Mouse (Mus musculus): Measurements from ENCODE around the gene Agbl1. TPM values are rescaled to one million over a fixed set of nuclear protein-coding genes. Genes with fewer than 3 reads are reported as not detected.

Gene Agbl1
- polyA plus RNA-seq, 1 experiment from 2014 or later = 0.08 TPM

DNA sequence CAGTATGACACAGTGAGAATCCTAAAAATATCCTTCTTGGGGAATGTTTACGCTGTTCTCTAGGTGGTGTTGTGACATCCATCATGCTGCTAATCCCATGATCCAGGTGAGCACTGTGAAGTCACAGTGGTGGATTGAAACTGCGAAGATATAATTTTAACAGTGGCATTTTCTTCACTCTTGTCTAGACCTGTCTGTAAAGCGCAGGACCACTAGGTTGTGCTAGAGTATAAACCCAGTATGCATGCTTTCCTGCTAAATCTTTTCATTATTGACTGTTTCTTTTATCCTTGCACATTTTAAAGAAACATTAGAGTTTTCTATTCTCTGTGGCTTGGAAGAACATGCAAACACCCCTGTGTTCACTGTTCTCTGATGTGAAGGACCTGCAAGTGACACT, 57.8 kb downstream of the Agbl1 start:
- Histone ChIP-seq H3K9me3 (replicated peaks) (no peaks in the 10 kb centered on the region), H3K9ac (no peak overlapping the region), H3K27me3 (no peaks in the 10 kb centered on the region), H3K4me3 (no peak overlapping the region), H3K4me2 (replicated peaks) (no peak overlapping the region), H3K36me3 (no peaks in the 10 kb centered on the region), H3K27ac (no peak overlapping the region), H3K4me1 (no peaks in the 10 kb centered on the region)
- WGBS = 90% methylated on average over 3 of the region's 3 CpGs
- no peak for ATAC-seq (ENCODE audit: low FRiP score)

DNA sequence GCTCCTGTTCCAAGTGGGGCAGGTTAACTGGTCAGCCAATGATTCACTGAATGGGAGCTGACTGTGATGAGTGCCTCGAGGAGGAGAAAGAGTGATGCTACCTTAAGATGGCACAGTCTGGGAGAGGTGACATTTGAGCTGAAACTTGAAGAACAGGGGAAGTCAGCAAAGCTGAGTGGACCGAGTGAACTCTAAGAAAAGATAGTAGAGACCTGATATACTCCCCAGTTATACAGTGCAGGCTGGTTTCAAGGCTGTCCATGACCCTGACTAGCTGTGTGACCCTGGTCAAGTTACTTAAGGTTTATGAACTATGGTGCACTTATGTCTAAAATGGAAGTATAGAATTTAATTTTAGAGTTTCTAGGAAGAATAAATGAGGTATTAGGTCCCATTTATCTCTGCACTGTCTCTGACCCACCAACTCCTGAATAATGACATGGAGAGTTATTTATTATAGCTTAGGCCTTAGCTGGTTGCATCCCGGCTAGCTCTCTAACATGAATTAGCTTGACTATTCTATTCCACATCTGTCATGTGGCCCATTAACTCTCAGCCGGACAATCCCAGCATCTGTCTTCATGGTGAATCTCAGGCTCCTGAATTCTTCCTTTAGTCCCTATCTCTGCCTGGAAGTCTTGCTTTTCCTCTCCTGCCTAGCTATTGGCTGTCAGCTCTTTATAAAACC, 92.3 kb downstream of the Agbl1 start:
- H3K4me2 ChIP-seq (replicated peaks) = no peak overlapping the region
- no peak overlapping the region for H3K4me3 ChIP-seq
- no peak overlapping the region for H3K27ac ChIP-seq
- H3K36me3 ChIP-seq = no peaks in the 10 kb centered on the region
- H3K9ac ChIP-seq = no peak overlapping the region
- ATAC-seq (ENCODE audit: low FRiP score) = no peak
- no peaks in the 10 kb centered on the region for H3K4me1 ChIP-seq
- WGBS = 82% methylated on average over 4 of the region's 4 CpGs
- no peaks in the 10 kb centered on the region for H3K9me3 ChIP-seq (replicated peaks)
- H3K27me3 ChIP-seq = no peaks in the 10 kb centered on the region

DNA sequence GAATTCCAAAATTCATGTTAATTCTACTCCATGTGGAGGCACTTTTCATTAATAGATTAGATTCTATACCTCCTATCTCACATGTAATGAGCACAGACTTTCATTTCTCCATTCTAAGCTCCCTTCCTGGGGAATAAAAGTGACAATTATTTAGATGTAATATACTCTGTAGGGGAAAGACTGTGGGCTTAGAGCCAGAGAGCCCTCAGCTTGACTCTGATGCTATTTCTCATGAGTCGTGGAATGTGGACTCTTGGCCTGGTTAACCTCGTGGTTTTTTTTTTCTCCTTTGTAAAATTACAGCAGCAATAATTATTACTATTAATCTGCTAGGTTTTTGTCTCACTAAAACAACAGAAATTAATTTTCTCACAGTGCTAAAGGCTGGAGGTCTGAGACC, 96.4 kb downstream of the Agbl1 start:
- Histone ChIP-seq H3K36me3 (no peaks in the 10 kb centered on the region), H3K4me1 (no peaks in the 10 kb centered on the region), H3K4me2 (replicated peaks) (no peak overlapping the region), H3K9ac (no peak overlapping the region), H3K9me3 (replicated peaks) (no peaks in the 10 kb centered on the region), H3K4me3 (no peak overlapping the region), H3K27me3 (no peaks in the 10 kb centered on the region), H3K27ac (no peak overlapping the region)
- no peak for ATAC-seq (ENCODE audit: low FRiP score)
- 70% methylated on average over 2 of the region's 2 CpGs for WGBS

DNA sequence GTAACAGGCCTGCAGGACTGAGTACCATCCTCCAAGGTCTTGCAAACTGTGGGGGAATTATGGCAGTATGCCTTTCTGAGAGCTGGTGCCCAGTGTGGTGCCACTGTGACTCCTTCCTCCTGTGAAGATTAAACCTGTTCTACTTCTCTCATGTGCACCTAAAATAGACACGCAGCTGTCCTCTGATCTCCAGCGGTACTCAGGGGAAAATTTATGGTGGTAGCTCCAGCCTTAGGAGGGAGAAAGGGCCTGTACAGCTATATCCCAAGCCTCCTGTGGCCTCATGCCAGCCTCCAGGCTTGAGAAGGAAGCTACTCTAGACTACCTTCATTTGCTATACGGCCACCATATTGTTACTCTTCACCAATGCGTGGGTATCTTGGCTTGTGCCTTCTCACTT, 109.6 kb downstream of the Agbl1 start:
- H3K27ac ChIP-seq = no peak overlapping the region
- no peaks in the 10 kb centered on the region for H3K9me3 ChIP-seq (replicated peaks)
- 96% methylated on average over 4 of the region's 4 CpGs for WGBS
- no peak overlapping the region for H3K4me2 ChIP-seq (replicated peaks)
- no peaks in the 10 kb centered on the region for H3K4me1 ChIP-seq
- H3K36me3 ChIP-seq = no peaks in the 10 kb centered on the region
- H3K9ac ChIP-seq = no peak overlapping the region
- H3K4me3 ChIP-seq = no peak overlapping the region
- ATAC-seq (ENCODE audit: low FRiP score) = no peak
- no peaks in the 10 kb centered on the region for H3K27me3 ChIP-seq

DNA sequence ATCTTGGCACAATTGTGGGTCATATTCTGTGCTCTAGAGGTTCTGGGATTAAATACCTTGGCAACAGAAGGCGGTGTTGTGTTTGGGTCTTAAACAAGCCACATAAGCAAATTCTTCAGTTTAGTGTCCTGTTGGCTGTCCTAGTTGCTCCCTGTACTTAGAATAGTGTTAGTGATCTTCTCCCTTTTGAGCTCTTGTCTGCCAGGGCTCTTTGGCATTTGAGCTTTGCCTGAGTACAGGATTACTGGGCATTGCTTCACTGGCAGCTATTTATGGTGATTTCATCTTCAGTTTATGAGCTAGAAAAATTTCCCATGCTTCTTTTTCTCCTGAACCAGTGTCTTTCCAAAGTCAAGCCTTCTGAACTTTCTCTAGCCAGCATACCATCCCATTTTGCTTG, 111.9 kb downstream of the Agbl1 start:
- Histone ChIP-seq H3K4me2 (replicated peaks) (no peak overlapping the region), H3K4me1 (no peaks in the 10 kb centered on the region), H3K36me3 (no peaks in the 10 kb centered on the region), H3K4me3 (no peak overlapping the region), H3K9me3 (replicated peaks) (no peaks in the 10 kb centered on the region), H3K9ac (no peak overlapping the region), H3K27ac (no peak overlapping the region), H3K27me3 (no peaks in the 10 kb centered on the region)
- ATAC-seq (ENCODE audit: low FRiP score) = no peak
- WGBS = 98% methylated on average over 1 of the region's 1 CpGs

DNA sequence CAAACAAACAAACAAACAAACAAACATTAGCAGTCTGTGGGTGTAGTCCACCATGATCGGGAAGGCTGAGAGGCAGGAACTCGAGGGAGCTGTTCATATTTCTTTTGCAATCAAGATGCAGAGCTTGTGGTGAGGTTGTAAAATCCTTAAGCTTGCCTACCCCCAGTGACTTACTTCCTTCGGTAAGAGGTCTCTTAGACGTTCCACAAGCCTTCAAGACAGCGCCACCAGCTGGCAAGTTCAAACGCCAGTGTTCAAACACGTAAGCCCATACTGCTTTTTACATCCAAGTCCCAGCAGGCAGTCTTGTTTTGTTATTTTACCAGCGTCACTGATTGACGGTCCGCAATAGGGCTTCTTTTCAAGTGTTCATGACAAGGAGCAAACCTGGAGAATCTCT, 123.8 kb downstream of the Agbl1 start:
- Histone ChIP-seq H3K27ac (no peak overlapping the region), H3K4me3 (no peak overlapping the region), H3K9me3 (replicated peaks) (no peaks in the 10 kb centered on the region), H3K9ac (no peak overlapping the region), H3K4me1 (no peaks in the 10 kb centered on the region), H3K27me3 (no peaks in the 10 kb centered on the region), H3K4me2 (replicated peaks) (no peak overlapping the region), H3K36me3 (no peaks in the 10 kb centered on the region)
- WGBS = 46% methylated on average over 10 of the region's 10 CpGs
- ATAC-seq (ENCODE audit: low FRiP score) = no peak

DNA sequence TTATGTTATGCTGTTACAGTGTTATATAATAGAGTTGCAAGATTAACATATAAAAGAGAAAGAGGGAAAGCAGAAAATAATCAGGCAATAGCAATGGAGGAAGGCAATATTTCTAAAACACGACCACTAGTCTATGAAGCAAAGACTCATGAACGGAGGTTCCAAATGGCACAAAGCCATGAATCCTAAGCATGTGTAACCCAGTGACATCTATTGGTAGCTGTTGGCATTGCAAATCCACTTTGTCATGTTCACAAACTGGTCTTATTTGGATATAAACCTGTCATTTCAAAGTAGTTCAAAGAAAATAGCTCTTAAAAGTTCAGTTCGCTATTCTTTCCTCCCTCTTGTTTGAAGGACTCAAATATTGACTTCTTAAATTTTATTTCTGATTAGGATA, 124.8 kb downstream of the Agbl1 start:
- WGBS = 39% methylated on average over 3 of the region's 3 CpGs
- no peak for ATAC-seq (ENCODE audit: low FRiP score)

DNA sequence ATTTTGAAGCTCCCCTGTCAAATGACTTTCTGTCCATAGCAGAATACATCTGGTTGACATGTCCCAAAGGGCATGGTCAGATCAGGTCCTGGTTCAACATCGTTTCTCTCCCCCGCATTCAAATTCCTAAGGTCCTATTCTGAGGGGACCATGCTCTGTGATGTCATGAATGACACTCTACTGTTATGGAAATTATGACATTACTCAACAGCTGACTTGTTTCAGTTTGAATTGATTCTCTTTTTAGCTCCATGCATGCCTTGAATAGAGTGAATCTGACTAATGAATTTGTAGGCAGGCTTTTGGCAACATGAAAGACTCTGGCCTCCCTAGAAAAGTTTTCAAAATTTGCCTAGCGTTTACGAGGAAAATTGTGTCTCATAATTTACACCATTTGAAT, 141.6 kb downstream of the Agbl1 start:
- no peak overlapping the region for H3K9ac ChIP-seq
- H3K4me3 ChIP-seq = no peak overlapping the region
- 42% methylated on average over 4 of the region's 4 CpGs for WGBS
- no peaks in the 10 kb centered on the region for H3K27me3 ChIP-seq
- H3K4me1 ChIP-seq = peaks cover 2% of the 10 kb centered on the region; the same call in 1 of the 2 replicates
- H3K4me2 ChIP-seq (replicated peaks) = no peak overlapping the region
- H3K27ac ChIP-seq = no peak overlapping the region
- H3K36me3 ChIP-seq = no peaks in the 10 kb centered on the region
- no peaks in the 10 kb centered on the region for H3K9me3 ChIP-seq (replicated peaks)
- ATAC-seq (ENCODE audit: low FRiP score) = no peak

More for the DNA sequence above, 124.8 kb downstream of the Agbl1 start:
- Histone ChIP-seq H3K27me3 (no peaks in the 10 kb centered on the region), H3K27ac (no peak overlapping the region), H3K9ac (no peak overlapping the region), H3K36me3 (no peaks in the 10 kb centered on the region), H3K4me2 (replicated peaks) (no peak overlapping the region), H3K9me3 (replicated peaks) (no peaks in the 10 kb centered on the region), H3K4me1 (no peaks in the 10 kb centered on the region), H3K4me3 (no peak overlapping the region)

DNA sequence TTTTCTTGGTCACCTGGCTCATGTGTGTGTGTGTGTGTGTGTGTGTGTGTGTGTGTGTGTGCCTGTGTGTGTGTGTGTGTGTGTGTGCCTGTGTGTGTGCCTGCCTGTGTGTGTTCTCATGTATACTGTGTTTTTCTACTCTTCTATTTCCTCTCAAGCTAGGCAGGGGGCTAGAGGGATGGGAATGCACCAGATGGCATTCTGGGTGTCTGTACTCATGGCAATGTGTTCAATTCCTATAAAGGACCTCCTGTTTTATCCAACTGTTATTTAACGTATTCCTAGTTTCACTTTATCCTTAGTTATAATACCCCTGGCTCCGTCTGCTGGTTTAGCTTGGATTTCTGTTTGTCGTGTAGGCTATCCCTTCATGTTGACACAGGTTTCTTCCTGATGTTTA, 149.8 kb downstream of the Agbl1 start:
- no peak for ATAC-seq (ENCODE audit: low FRiP score)
- no peak overlapping the region for H3K4me3 ChIP-seq
- H3K4me2 ChIP-seq (replicated peaks) = no peak overlapping the region
- H3K9me3 ChIP-seq (replicated peaks) = no peaks in the 10 kb centered on the region
- H3K27me3 ChIP-seq = no peaks in the 10 kb centered on the region
- 89% methylated on average over 3 of the region's 3 CpGs for WGBS
- no peaks in the 10 kb centered on the region for H3K4me1 ChIP-seq
- no peak overlapping the region for H3K27ac ChIP-seq
- no peaks in the 10 kb centered on the region for H3K36me3 ChIP-seq
- no peak overlapping the region for H3K9ac ChIP-seq

DNA sequence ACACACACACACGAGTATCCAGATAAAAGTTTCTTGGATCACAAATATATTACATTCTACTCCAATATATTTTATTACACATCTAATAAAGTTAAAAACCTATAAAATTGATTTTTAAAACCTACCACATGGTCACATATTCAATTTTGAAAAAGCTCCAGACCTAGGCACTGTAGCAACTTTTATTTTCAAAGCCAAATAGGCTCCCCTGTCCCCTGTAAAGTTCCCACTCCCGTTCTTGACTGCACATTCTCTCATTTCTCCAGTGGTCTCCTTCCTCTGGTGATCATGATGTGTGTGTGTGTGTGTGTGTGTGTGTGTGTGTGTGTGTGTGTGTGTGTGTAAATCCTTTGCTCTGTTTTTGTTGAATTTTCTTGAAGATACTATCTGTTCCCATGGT, 152.3 kb downstream of the Agbl1 start:
- Histone ChIP-seq H3K4me3 (no peak overlapping the region), H3K9me3 (replicated peaks) (no peaks in the 10 kb centered on the region), H3K27ac (no peak overlapping the region), H3K4me2 (replicated peaks) (no peak overlapping the region), H3K36me3 (no peaks in the 10 kb centered on the region), H3K9ac (no peak overlapping the region), H3K27me3 (no peaks in the 10 kb centered on the region), H3K4me1 (no peaks in the 10 kb centered on the region)
- 94% methylated on average over 2 of the region's 2 CpGs for WGBS
- ATAC-seq (ENCODE audit: low FRiP score) = no peak

DNA sequence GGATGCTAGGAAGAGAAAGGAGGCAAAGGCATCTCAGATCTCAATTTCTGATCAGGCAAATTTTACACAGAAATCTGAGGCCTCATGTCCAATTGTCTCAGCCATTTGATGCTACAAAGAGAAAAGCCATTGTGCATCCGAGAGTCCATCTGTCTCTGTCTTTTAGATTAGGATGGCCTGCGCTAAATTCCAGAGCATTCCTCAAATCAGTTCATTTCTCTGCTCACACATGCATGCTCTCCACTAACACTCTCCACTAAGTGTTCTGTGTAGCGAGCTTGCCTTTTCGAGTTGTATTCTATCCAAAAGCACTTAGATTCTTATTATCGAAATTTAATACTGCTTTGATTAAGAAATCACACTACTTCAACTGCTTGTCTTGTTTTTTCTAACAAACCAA, 159.6 kb downstream of the Agbl1 start:
- no peaks in the 10 kb centered on the region for H3K27me3 ChIP-seq
- H3K27ac ChIP-seq = no peak overlapping the region
- H3K4me2 ChIP-seq (replicated peaks) = no peak overlapping the region
- no peak overlapping the region for H3K4me3 ChIP-seq
- WGBS = 63% methylated on average over 5 of the region's 5 CpGs
- H3K4me1 ChIP-seq = peaks cover 13% of the 10 kb centered on the region
- no peak overlapping the region for H3K9ac ChIP-seq
- no peaks in the 10 kb centered on the region for H3K36me3 ChIP-seq
- ATAC-seq (ENCODE audit: low FRiP score) = no peak
- H3K9me3 ChIP-seq (replicated peaks) = no peaks in the 10 kb centered on the region

DNA sequence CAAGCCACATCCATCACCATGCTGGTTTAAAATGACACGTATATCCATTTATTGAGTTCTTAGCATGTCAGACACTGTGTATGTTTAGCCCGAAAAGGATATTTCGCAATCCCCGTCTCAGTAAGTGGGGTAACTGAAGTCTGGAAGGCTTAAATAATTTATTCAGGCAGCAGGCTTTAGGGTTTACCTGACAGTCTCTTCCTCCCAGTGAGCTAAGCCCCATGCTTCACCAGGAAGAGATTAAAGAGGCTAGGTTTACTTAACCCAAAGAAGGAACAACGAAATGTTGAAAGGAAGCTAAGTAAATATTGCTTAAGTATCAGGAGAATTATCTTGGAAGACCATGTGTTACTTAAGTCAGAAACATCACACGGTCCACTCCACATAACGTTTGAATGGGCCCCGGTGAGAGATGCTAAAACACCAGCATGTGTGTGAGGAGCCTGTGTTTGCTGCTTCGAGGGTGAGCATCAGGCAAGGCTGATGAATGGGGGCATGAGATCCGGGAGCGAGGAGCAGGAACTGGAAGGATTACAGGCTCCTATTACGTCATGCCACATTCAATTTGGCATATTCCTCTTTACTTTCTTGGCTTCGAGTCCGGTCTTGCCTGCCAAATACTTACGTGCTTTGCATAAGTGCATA, 162.7 kb downstream of the Agbl1 start:
- 25% methylated on average over 15 of the region's 15 CpGs for WGBS
- H3K9me3 ChIP-seq (replicated peaks) = no peaks in the 10 kb centered on the region
- H3K4me1 ChIP-seq = peaks cover 13% of the 10 kb centered on the region
- ATAC-seq (ENCODE audit: low FRiP score) = peak; percentile 57
- H3K9ac ChIP-seq = no peak overlapping the region; the same call in 1 of the 2 replicates
- peak overlapping the region; percentile 31; the same call in 1 of the 2 replicates for H3K4me3 ChIP-seq
- peak overlapping the region; percentile 53 for H3K4me2 ChIP-seq (replicated peaks)
- 0 out of 2 replicates have a peak, but pooled peaks cover 4% of the 10 kb centered on the region for H3K27me3 ChIP-seq
- no peaks in the 10 kb centered on the region for H3K36me3 ChIP-seq
- no peak overlapping the region for H3K27ac ChIP-seq

Data from hindbrain, embryonic 12.5 days (tissue).